Mouse (Mus musculus) MEL (cell line): Measurements from ENCODE around the gene Tnfsfm13. TPM values are rescaled to one million over a fixed set of nuclear protein-coding genes. Genes with fewer than 3 reads are reported as not detected.

Experiments
- DNase-seq: peaks from one replicate; pipeline ENCODE4 v3.0.0; 2011; ENCODE audit warnings: low read depth, low spot score
- H3K27ac ChIP-seq: 2 replicates; pipeline ENCODE4 v1.5.1; 2012; ENCODE audit warnings: low read depth, mild to moderate bottlenecking, control low read depth, low read length, moderate library complexity; ENCODE audit not compliant: control insufficient read depth
- H3K27me3 ChIP-seq, 2 experiments: fragments of 150-350 bp in 1 of 2; sonication (generic) in 1 of 2; 2 replicates each; pipeline ENCODE4 v1.6.1; 2012; ENCODE audit warnings: low read length in 2 of 2, mild to moderate bottlenecking in 2 of 2, improper control_type of control experiment in 1 of 2, moderate library complexity in 1 of 2; ENCODE audit not compliant: insufficient read depth in 2 of 2, control insufficient read depth in 1 of 2
- H3K36me3 ChIP-seq, 2 experiments: 2 replicates each; pipeline ENCODE4 v1.6.1; 2012 to 2014; ENCODE audit warnings: low read length in 2 of 2, improper control_type of control experiment in 1 of 2, inconsistent platforms in 1 of 2, mild to moderate bottlenecking in 1 of 2; ENCODE audit not compliant: insufficient read depth in 2 of 2, control insufficient read depth in 1 of 2
- H3K4me1 ChIP-seq, 2 experiments: fragments of 150-350 bp in 1 of 2; sonication (generic) in 1 of 2; 2 replicates each; pipeline ENCODE4 v1.6.1; 2012; ENCODE audit warnings: low read length in 2 of 2, improper control_type of control experiment in 1 of 2, mild to moderate bottlenecking in 1 of 2; ENCODE audit not compliant: insufficient read depth in 2 of 2, control insufficient read depth in 1 of 2
- H3K4me3 ChIP-seq, 2 experiments: fragments of 150-350 bp in 1 of 2; sonication (generic) in 1 of 2; 2 replicates each; pipeline ENCODE4 v1.5.1; 2012; ENCODE audit warnings: low read depth in 2 of 2, low read length in 2 of 2, mild to moderate bottlenecking in 2 of 2, moderate library complexity in 2 of 2, control low read depth in 1 of 2, improper control_type of control experiment in 1 of 2; ENCODE audit not compliant: control insufficient read depth in 1 of 2, insufficient read depth in 1 of 2
- H3K79me2 ChIP-seq: 2 replicates; pipeline ENCODE4 v1.6.1; 2012; ENCODE audit warnings: mild to moderate bottlenecking, low read length, moderate library complexity; ENCODE audit not compliant: control insufficient read depth, poor library complexity, insufficient read depth
- H3K9ac ChIP-seq: 2 replicates; pipeline ENCODE4 v1.6.1; 2012; ENCODE audit warnings: low read depth, mild to moderate bottlenecking, control low read depth, low read length, moderate library complexity; ENCODE audit not compliant: control insufficient read depth, poor library complexity, severe bottlenecking
- H3K9me3 ChIP-seq: fragments of 150-350 bp; sonication (generic); replicated peaks from 2 replicates; pipeline ENCODE4 v1.6.1; 2012; ENCODE audit warnings: mild to moderate bottlenecking, low read length, improper control_type of control experiment, moderate library complexity; ENCODE audit not compliant: insufficient read depth
- CTCF ChIP-seq, 3 experiments: IDR thresholded peaks in 2 of 3; conservative IDR thresholded peaks in 1 of 3; 2 replicates each; pipeline ENCODE4 v1.5.1; 2011 to 2012; ENCODE audit warnings: low read length in 3 of 3, low read depth in 2 of 3, mild to moderate bottlenecking in 2 of 3, improper control_type of control experiment in 1 of 3, inconsistent platforms in 1 of 3, mixed read lengths in 1 of 3, moderate library complexity in 1 of 3; ENCODE audit not compliant: control insufficient read depth in 1 of 3, insufficient read depth in 1 of 3, poor library complexity in 1 of 3, severe bottlenecking in 1 of 3
- E2F4 ChIP-seq: IDR thresholded peaks from 2 replicates; pipeline ENCODE4 v1.6.1; 2011; ENCODE audit warnings: low read depth, low read length, improper control_type of control experiment, borderline replicate concordance
- ELF1 ChIP-seq: IDR thresholded peaks from 2 replicates; pipeline ENCODE4 v1.6.1; 2014; ENCODE audit warnings: low read depth, mild to moderate bottlenecking, inconsistent platforms, low read length, improper control_type of control experiment, moderate library complexity
- GATA1 ChIP-seq: IDR thresholded peaks from 2 replicates; pipeline ENCODE4 v1.6.1; 2011; ENCODE audit warnings: low read depth, low read length, improper control_type of control experiment
- JUND ChIP-seq: IDR thresholded peaks from 2 replicates; pipeline ENCODE4 v1.6.1; 2011; ENCODE audit warnings: low read depth, mild to moderate bottlenecking, improper control_type of control experiment, low read length
- KAT2A ChIP-seq: conservative IDR thresholded peaks from 2 replicates; pipeline ENCODE4 v1.6.1; 2012; ENCODE audit warnings: low read depth, low read length, improper control_type of control experiment, inconsistent platforms
- MAFK ChIP-seq: IDR thresholded peaks from 2 replicates; pipeline ENCODE4 v1.6.1; 2011; ENCODE audit warnings: low read depth, mild to moderate bottlenecking, low read length, improper control_type of control experiment, borderline replicate concordance
- MAX ChIP-seq: IDR thresholded peaks from 2 replicates; pipeline ENCODE4 v1.6.1; 2011; ENCODE audit warnings: low read length, improper control_type of control experiment
- MAZ ChIP-seq: IDR thresholded peaks from 2 replicates; pipeline ENCODE4 v1.6.1; 2012; ENCODE audit warnings: low read depth, mild to moderate bottlenecking, inconsistent platforms, low read length, improper control_type of control experiment
- MEF2A ChIP-seq: IDR thresholded peaks from 2 replicates; pipeline ENCODE4 v1.6.1; 2014; ENCODE audit warnings: low read depth, mild to moderate bottlenecking, inconsistent platforms, low read length, improper control_type of control experiment; ENCODE audit not compliant: poor library complexity, insufficient replicate concordance, severe bottlenecking; ENCODE audit errors: extremely low read depth
- MYB ChIP-seq: IDR thresholded peaks from 2 replicates; pipeline ENCODE4 v1.6.1; 2011; ENCODE audit warnings: mild to moderate bottlenecking, low read depth, low read length, improper control_type of control experiment
- RAD21 ChIP-seq: IDR thresholded peaks from 2 replicates; pipeline ENCODE4 v1.6.1; 2011; ENCODE audit warnings: mild to moderate bottlenecking, low read depth, low read length, improper control_type of control experiment
- SIN3A ChIP-seq: IDR thresholded peaks from 2 replicates; pipeline ENCODE4 v1.6.1; 2012; ENCODE audit warnings: low read length, improper control_type of control experiment, inconsistent platforms
- SMC3 ChIP-seq: IDR thresholded peaks from 2 replicates; pipeline ENCODE4 v1.6.1; 2011; ENCODE audit warnings: low read depth, low read length, improper control_type of control experiment
- TAL1 ChIP-seq: IDR thresholded peaks from 2 replicates; pipeline ENCODE4 v1.6.1; 2012; ENCODE audit warnings: mild to moderate bottlenecking, inconsistent platforms, low read length, moderate library complexity, mixed read lengths
- UBTF ChIP-seq: IDR thresholded peaks from 2 replicates; pipeline ENCODE4 v1.6.1; 2012; ENCODE audit warnings: low read depth, mild to moderate bottlenecking, inconsistent platforms, low read length, improper control_type of control experiment, moderate library complexity, borderline replicate concordance; ENCODE audit not compliant: insufficient read depth
- USF2 ChIP-seq, 2 experiments: IDR thresholded peaks; 2 replicates each; pipeline ENCODE4 v1.6.1; 2011 to 2012; ENCODE audit warnings: improper control_type of control experiment in 2 of 2, low read length in 2 of 2, borderline replicate concordance in 1 of 2, inconsistent platforms in 1 of 2, low read depth in 1 of 2, mild to moderate bottlenecking in 1 of 2; ENCODE audit not compliant: insufficient read depth in 1 of 2
- ZC3H11A ChIP-seq: IDR thresholded peaks from 2 replicates; pipeline ENCODE4 v1.6.1; 2012; ENCODE audit warnings: low read depth, mild to moderate bottlenecking, inconsistent platforms, low read length, improper control_type of control experiment
- ZMIZ1 ChIP-seq: IDR thresholded peaks from 2 replicates; pipeline ENCODE4 v1.6.1; 2012; ENCODE audit warnings: low read depth, mild to moderate bottlenecking, inconsistent platforms, low read length, improper control_type of control experiment, moderate library complexity
- ZNF384 ChIP-seq: IDR thresholded peaks from 2 replicates; pipeline ENCODE4 v1.6.1; 2012; ENCODE audit warnings: low read depth, mild to moderate bottlenecking, inconsistent platforms, low read length, improper control_type of control experiment
- polyA plus RNA-seq, 2 experiments: library from polyadenylated mRNA; stranded (reverse) in 1 of 2; unstranded in 1 of 2; fragments of >175 nt in 1 of 2; fragments of >200 nt in 1 of 2; gene quantifications; 2 replicates each; pipeline versions ENCODE4 v1.2.1 to v1.2.4; 2012; ENCODE audit warnings: low replicate concordance in 2 of 2, low read depth in 1 of 2; ENCODE audit not compliant: insufficient read length in 2 of 2, insufficient read depth in 1 of 2, missing spikeins in 1 of 2
- total RNA-seq: library from RNA; depleted of rRNA; stranded (reverse); fragments of 300-350 nt; gene quantifications from 2 replicates; pipeline ENCODE4 v1.2.3, GENCODE M21; 2012

The Tnfsfm13 gene
- total and polyA plus RNA-seq, 3 experiments = not detected

GRCm38 (mm10) chr11:69687061-69687460, 8.8 kb downstream of the Tnfsfm13 start:
- Histone ChIP-seq H3K9ac (no peak overlapping the region), H3K27ac (no peak overlapping the region), H3K9me3 (no peaks in the 10 kb centered on the region), H3K27me3 (no peaks in the 10 kb centered on the region), H3K4me1 (peaks cover 0 to 6% of the 10 kb centered on the region in 2 experiments; a peak in 3 of 4 replicates), H3K36me3 (peaks cover 0 to 3% of the 10 kb centered on the region in 2 experiments; a peak in 1 of 4 replicates), H3K79me2 (peaks cover under 1% of the 10 kb centered on the region; the same call in 1 of the 2 replicates), H3K4me3 (no peak overlapping the region)
- DNase-seq = no peak
- TF ChIP-seq SMC3 (no peak), TAL1 (no peak), ELF1 (no peak), MAFK (no peak), MYB (no peak), USF2 (IDR thresholded peaks at IDR 0.05; ENCODE audit: borderline replicate concordance in 1 of 2, insufficient read depth in 1 of 2, low read depth in 1 of 2, low read length in 2 of 2) (no peak), MEF2A (no peak), ZNF384 (no peak), ZMIZ1 (no peak), GATA1 (no peak), SIN3A (no peak)

- DNase-seq = no peak
- H3K27ac ChIP-seq = no peak overlapping the region
- H3K36me3 ChIP-seq = peaks cover 0 to 3% of the 10 kb centered on the region in 2 experiments; a peak in 1 of 4 replicates
- H3K79me2 ChIP-seq = peaks cover 5% of the 10 kb centered on the region
- H3K27me3 ChIP-seq = no peaks in the 10 kb centered on the region
- TF ChIP-seq SMC3 (no peak), KAT2A (no peak), MAX (no peak), E2F4 (no peak), JUND (no peak), MAFK (no peak), MAZ (no peak), RAD21 (no peak), GATA1 (no peak), ZMIZ1 (no peak), UBTF (no peak), ZC3H11A (no peak), CTCF (IDR thresholded peaks at IDR 0.05 in 2 of 3, conservative IDR thresholded peaks at IDR 0.05 in 1 of 3; ENCODE audit: control insufficient read depth in 1 of 3, insufficient read depth in 1 of 3, low read depth in 2 of 3, low read length in 3 of 3, poor library complexity in 1 of 3, severe bottlenecking in 1 of 3) (no peak), USF2 (IDR thresholded peaks at IDR 0.05; ENCODE audit: borderline replicate concordance in 1 of 2, insufficient read depth in 1 of 2, low read depth in 1 of 2, low read length in 2 of 2) (no peak)
- peaks cover 0 to 5% of the 10 kb centered on the region in 2 experiments; a peak in 3 of 4 replicates for H3K4me1 ChIP-seq
- no peaks in the 10 kb centered on the region for H3K9me3 ChIP-seq
- no peak overlapping the region for H3K4me3 ChIP-seq
- H3K9ac ChIP-seq = no peak overlapping the region
Measured at GRCm38 (mm10) chr11:69686377-69686776, 9.5 kb downstream of the Tnfsfm13 start.
